Mouse (Mus musculus) kidney, adult 8-10 months (tissue): ENCODE results near the gene Sema3b.
"Not testable (repeated sequence)": the region's sequence is repeated elsewhere in the genome, so short reads cannot be mapped to it uniquely, and the experiment has no call there.

Source experiments
- DNase-seq, 2 experiments: peaks; one replicate each; pipeline ENCODE4 v3.0.0; 2022

Gene Sema3b

DNA sequence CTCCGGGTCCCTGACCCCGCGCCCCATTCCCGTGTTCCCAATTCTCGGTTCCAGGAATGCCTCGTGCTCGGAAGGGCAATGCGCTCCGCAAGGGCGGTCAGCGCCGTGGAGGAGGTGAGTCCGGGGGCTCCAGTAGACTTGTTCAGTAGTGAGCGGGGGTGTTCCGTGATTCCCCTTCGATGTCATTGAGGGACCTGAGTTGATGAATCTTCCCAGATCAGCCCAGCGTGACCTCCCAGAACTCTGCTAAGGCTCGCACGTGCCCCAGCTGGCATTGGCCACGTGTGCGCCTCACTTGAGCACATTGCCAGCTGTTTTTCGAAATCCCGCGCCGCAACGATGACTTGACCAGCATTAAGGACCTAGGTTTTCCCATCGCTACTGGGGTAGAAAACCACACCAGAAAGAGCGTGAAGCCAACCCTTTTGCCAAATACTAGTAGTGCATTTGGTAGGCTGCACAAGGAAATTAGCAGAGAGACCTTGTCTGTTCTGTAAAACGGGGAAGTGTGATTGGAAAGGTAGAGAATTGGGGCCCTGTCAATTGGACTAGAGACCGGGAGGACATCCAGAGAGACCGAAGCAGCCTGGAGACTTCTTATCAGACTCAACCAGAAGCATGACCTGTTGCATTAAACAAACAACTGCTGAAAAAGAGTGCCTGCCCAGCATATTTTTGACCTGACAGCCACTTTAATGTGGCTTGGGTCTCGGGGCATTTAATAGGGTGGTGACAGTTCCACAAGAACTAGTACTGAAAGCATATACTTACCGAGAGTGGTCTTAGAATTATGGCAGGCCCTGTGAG lies 21.0 kb downstream of the Sema3b start:
- DNase-seq: peak; percentile 75 to 76

DNA sequence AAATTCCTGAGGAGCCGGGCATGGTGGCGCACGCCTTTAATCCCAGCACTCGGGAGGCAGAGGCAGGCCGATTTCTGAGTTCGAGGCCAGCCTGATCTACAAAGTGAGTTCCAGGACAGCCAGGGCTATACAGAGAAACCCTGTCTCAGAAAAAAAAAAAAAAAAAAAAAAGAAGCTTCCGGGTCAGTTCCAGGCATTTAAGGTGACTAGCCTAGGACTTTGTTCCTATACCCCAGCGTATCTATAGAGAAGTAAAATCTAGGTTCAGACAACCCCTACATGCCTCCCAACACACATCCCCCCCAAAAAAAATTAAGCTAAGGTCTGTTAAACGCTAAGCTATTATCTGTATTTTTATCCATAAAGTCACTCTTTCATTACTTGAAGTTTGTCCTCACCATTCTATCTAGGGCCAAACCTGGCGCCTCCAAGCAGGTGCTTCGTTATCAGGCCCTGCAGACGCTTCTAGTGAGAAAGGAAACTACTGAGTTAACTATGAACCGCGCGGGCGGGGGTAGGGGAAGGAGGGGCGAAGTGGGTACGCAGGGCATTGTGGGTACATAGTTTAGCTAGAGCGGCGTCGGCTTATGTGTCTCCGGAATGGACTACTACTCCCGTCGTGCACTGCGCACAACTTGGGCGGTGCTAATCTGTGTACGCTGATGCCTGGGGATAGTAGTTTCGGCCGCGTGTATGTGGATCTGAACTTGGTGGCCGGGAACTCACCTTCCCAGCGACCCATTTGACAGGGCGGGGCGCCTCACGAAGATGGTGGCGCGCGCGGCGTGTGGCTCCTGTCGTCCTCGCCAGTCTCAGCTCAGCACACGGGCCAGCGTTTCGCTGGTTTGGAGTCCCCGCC lies 21.8 kb downstream of the Sema3b start, which contains the start of gene Ifrd2:
Ifrd2 (plus strand) TSS at position 669 of the 859 bp plus-strand sequence.
- DNase-seq: peak; percentile 99

DNA sequence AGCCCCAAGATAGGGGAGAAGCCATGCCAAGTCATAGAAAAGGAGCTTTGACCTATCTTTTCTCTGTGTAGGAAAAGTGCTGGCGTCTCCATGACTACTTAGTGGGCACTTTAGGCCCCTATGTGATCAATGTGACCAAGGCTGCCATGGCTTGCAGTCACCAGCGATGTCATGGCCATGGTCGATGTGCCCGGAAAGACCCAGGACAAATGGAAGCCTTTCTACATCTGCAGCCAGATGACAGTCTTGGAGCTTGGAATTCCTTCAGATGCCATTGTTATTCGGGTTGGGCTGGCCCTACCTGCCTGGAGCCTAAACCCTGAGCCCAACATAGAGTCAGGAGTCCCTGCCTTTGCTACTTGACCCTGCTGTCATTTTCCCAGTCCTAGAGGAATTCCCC lies 22.5 kb downstream of the Sema3b start:
- no peak for DNase-seq

DNA sequence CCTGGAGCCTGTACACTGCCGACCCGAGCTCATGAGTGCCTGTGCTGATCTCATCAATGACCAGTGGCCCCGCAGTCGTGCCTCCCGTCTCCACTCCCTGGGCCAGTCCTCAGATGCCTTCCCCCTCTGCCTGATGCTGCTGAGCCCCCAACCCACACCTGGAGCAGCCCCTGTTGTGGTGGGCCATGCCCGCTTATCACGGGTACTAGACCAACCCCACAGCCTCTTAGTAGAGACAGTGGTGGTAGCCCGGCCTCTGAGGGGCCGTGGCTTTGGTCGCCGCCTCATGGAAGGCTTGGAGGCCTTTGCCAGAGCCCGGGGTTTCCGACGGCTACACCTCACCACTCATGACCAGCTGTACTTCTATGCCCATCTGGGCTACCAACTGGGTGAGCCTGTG lies 25.9 kb downstream of the Sema3b start:
- no peak for DNase-seq

DNA sequence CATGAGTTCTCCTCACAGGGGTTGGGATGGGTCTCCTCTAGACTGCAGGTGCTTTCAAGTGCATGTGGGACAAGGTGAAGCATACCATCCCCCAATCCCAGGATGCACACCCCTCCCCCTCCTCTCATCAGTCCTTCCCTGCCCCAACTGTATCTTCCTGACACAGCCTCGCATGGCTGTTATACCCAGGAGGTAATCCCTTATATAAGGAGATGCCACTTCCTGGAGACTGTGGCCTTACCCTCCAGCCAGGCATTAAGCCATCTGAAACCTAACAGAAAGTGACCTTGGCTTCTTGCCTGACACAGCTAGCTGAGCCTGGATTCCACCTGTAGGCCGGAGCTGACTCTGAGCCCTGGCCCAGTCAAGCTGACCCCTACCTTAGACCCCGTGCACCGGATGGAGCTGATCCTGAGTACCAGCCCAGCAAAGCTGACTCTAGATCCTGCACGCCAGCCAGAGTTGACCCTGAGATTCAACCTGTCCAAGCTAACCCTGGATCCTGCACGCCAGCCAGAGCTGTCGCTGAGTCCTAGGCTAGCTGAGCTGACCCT lies 26.4 kb downstream of the Sema3b start:
- DNase-seq: peak in 1 of 2 experiments; percentile 61

DNA sequence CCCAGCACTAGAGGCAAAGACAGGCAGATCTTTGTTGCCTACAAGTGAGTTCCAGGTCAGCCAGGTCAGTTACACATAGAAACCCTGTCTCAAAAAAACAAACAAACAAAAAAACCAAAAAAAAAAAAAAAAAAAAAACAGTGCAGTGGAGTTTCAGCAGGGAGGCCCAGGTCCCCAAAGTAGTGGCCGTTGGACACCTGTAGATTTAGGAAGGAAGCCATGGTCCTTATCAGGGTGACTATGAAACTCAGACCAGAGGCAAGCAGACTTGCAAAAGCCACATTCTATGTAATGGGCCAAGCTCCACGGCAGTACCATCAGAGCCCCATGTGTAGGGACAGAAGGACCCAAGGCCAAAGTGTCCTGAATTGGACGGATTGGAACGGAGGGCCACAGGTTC lies 27.4 kb downstream of the Sema3b start:
- no peak for DNase-seq

DNA sequence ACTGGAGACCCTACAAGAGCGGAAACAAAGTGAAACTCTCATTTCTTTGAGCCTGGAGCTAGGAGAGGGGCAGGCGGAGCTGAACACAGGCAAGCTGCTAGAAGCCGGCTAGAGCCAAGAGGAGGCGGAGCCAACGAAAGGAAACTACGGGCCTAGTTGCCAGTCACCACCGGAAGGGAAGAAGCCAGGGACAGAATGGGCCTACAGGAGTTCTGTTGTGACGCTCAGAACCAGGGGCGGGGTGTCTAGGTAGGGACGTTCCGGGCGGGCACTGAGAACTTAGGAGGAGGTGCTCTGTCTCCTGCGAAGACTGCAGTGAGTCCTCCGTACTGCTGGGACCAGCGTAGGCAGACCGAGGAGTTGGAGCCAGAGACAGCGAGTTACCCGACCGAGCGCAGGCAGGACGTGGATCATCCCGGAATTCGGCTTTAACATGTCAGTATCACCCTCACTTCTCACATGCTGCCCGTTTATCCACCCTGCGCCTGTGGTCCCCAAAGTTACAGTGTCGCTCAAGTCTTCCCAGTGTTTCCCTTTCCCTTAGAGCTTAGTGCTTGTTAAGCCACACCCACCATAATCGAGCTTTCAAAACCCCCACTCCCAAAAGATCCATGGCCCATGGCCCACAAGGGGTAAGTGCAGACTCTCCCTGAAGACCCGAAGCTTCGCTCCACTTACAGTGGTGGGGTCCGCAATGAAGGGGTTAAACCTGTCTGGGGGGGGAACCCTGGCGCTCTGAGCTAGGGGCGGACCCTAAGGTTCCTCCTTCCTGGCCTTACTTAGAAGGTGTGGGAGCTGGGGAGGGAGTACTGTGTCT lies 28.3 kb downstream of the Sema3b start, which contains the start of gene Hyal3:
Hyal3 (plus strand) TSS at position 318 of the 817 bp plus-strand sequence.
- peak; percentile 95 to 96 for DNase-seq

DNA sequence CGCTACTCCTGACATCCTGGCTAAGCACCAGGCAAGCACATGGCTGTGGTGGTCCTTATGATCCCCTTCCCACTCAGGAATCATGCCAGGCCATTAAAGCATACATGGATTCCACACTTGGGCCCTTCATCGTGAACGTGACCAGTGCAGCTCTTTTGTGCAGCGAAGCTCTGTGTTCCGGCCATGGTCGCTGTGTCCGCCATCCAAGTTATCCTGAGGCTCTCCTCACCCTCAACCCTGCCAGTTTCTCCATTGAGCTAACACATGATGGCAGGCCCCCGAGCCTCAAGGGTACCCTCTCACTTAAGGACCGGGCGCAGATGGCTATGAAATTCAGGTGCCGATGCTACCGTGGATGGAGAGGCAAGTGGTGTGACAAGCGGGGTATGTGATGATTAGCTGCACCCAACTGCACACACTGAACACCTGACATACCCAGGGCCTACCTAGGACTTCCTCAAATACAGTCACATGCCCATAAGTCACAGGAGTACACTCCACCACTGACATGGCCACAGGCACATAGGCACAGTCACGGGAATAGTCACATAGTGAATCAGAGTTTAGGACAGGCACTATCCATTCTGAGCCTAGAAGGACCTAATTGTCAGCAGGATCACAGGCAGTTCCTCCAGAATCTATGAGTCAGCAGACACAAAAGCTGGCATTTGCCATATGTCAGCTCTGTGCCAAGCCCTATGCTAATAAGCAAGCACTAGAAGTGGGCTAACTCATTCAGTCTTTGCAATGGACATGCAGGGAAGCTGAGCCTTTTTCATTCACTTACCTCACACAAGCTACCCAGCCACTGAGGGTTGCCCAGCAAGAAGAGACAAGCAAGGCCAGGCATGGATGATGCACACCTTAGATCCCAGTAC lies 29.8 kb downstream of the Sema3b start:
- no peak for DNase-seq

DNA sequence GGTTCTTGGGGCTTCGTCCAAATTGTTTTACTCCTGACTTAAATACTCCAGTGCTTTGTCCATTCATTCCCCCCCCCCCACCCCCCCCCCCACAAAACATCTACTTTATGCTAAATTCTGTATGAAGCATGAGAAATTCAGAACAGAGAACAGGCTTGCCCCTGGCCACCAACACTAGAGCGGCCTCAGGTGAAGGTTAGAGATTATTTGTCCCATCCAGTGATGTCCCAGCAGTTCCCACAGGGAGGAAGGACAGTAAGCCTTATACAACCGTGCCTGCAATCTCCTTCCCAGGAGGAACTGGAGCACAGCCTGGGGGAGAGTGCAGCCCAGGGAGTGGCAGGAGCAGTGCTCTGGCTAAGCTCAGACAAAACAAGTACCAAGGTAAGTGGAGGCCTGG lies 30.4 kb downstream of the Sema3b start, which contains the start of gene Naa80:
Naa80 (plus strand) TSS at position 301 of the 400 bp plus-strand sequence.
- DNase-seq: no peak

DNA sequence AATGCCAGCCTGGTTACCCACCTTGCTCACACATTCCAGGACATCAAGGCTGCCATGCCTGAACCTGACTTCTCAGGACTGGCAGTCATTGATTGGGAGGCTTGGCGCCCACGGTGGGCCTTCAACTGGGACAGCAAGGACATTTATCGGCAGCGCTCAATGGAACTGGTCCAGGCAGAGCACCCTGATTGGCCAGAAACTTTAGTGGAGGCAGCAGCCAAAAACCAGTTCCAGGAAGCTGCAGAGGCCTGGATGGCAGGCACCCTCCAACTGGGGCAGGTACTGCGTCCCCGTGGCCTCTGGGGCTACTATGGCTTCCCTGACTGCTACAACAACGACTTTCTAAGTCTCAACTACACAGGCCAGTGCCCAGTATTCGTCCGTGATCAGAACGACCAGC lies 31.2 kb downstream of the Sema3b start:
- no peak for DNase-seq

DNA sequence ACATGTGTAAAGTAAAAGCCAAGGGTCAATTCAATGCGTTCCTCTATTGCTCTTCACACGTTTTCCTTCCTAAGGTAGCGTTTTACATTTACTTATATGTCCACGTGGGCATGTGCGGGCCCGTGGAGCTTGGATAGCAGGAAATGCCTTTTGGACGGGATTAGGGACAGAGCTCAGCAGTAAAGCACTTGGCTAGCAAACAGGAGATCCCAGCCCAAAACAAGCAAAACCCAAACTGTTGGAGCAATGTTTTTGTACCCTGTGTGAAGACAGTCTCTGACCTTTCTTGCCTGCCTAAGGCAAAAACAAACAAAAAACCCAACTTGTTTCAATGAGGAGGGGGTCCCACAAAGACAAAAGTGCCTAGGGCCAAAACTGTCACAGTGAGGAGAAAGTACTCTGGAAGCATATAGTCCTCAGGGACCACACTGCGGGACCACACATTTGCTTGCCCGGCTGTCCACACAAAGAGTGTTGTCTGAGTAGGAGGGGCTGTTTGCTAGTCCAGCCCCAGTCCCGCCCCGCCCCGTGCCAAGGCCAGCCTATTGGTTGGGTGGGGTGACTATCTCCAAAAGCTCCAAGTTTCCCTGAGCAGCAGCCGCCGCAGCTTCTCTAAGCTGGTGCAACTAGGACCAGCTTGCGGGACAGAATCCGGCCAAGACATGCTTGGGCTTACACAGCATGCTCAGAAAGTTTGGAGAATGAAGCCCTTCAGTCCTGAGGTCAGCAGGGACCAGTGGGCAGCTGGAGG lies 32.5 kb downstream of the Sema3b start, which contains the start of gene Hyal1:
Hyal1 (plus strand) TSS at position 571 of the 751 bp plus-strand sequence.
- peak; percentile 80 to 86 for DNase-seq

DNA sequence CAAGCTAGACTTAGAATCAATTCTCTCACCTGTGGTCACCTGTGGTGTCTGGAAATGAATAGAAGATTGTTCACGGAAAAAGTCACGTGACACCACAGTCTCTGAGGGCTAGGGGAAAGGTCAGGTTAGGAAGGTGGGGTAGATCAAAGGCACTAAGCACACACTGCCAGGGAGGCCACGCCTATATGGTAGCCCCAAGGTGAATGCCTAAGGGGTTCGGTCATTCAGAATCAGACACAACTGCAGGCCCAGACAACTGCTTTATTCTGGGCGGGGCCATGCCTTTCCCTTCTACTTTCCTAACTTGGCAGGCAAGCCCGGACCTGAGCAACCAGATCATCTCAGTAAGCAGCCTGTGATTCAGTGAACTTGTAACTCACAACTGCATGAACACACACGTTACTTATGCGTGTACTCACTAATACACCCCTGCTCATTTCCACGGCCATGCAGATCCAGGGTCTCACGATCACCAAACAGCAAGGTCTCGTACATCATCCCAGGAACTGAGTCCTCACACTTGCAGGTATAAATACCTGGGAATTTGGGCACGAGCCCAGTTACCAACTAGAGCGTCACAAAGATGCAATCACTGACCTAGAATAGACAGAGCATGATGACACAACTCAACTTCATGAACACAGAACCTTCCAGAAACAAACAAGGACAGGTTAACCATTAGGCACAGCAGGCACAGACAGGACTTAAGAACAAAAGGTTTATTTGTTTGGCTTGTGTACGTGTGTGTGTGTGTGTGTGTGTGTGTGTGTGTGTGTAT lies 33.3 kb downstream of the Sema3b start:
- DNase-seq: no peak

DNA sequence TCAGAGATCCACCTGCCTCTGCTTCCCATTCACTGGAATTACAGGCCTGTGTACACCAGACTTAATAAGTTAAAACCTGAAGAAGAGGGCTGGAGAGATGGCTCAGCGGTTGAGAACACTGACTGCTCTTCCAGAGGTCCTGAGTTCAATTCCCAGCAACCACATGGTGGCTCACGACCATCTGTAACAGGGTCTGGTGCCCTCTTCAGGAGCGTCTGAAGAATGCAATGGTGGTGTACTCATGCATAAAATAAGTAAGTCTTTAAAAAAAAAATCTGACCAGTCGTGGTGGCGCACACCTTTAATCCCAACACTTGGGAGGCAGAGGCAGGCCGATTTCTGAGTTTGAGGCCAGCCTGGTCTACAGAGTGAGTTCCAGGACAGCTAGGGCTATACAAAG lies 35.3 kb downstream of the Sema3b start:
- DNase-seq: not testable (repeated sequence)

DNA sequence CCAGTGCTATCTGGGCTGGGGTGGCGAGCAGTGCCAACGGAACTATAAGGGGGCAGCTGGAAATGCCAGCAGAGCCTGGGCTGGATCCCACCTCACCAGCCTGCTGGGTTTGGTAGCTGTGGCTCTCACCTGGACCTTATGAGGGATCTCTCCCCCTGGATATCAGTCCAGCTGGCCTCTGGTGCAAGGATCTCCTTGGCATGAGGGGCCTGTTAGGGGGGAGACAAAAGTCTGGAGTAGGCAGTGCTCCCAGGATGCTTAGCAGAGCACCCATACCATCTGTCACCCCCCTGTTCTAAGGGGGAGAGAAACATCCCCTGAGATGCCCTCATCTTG lies 36.7 kb downstream of the Sema3b start:
- DNase-seq: no peak

DNA sequence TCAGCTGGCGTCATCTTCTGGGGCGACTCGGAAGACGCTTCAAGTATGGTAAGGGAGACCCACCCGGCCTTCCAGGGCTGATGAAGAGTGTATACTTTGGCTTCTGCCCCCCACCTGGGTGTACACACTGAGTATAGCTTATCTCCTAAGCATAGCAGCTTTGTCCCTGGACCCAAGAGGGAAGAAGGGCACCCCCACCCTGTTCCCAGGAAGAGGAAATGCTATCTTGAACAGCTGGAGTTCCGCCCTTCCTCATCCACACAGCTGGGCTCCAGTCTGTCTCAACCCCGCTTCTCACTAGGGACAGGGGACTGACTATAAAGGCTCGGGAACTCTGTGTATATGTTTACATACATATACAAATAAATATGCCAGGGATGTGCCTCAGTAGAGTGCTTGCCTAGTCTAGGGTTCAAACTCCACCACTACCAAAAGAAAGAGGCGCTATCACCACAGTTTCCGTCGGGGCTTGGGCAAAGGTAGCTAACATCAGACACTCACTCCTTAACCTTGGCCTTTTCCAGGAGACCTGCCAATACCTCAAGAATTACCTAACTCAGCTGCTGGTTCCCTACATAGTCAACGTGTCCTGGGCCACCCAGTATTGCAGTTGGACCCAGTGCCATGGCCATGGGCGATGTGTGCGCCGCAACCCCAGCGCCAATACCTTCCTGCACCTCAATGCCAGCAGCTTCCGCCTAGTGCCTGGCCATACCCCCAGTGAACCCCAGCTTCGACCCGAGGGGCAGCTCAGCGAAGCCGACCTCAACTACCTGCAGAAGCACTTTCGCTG lies 37.3 kb downstream of the Sema3b start:
- DNase-seq: peak in 1 of 2 experiments; percentile 64

DNA sequence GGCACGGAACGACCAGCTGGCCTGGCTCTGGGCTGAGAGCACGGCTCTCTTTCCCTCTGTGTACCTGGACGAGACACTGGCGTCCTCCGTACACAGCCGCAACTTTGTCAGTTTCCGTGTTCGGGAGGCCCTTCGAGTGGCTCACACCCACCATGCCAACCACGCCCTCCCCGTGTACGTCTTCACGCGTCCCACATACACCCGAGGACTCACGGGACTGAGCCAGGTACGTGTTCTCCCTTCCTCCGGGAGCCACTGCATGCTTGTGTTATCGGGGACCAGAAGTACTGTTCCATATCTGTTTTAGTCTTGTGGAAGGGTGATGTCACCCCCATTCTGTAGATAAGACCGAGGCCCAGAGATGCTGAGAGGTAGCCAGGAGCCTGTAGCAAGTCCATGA lies 38.2 kb downstream of the Sema3b start:
- no peak for DNase-seq

DNA sequence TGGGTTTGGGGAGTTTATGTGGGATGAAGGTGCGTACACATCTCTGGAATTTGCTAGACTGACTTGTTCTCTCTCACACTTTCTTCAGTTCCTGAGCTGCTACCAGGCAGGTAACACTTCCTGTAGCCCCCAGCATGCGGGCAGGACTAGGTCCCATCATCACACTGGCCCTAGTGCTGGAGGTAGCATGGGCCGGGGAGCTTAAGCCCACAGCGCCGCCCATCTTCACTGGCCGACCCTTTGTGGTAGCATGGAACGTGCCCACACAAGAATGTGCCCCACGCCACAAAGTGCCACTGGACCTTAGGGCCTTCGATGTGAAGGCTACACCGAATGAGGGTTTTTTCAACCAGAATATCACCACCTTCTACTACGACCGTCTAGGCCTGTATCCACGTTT lies 39.0 kb downstream of the Sema3b start:
- no peak for DNase-seq

DNA sequence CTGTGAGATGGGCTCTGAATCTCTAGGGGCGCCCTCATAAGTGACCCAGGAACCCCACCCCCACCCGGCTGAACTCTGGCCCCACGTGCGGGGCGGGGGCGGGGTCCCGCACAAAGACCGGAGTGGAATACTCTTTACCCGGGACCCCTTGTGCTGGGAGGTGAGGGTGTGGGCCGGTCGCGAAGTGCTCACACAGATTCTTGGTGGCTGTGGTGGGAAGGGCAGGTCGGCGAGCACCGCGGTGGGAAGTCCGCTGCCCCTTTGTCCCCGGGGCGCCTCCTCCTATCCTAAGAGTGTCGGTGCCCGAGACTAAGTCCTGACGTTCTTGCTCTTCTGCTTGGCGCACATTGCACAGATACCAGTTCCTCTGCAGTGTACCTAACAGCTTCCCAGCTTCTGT lies 39.8 kb downstream of the Sema3b start:
- no peak for DNase-seq
